Mouse (Mus musculus) kidney, adult 11 months (tissue): ENCODE results near the gene Gm10260.

Source experiments
- DNase-seq: peaks from one replicate; pipeline ENCODE4 v3.0.0; 2022

The Gm10260 gene

GRCm38 (mm10) chr13:97768046-97768682 is 7.7 kb upstream of the Gm10260 start:
- DNase-seq, result no peak

GRCm38 (mm10) chr13:97766600-97766999 is 6.2 kb upstream of the Gm10260 start:
- DNase-seq, result no peak

GRCm38 (mm10) chr13:97765913-97766312 is 5.5 kb upstream of the Gm10260 start:
- no peak for DNase-seq

GRCm38 (mm10) chr13:97764067-97764466 is 3.6 kb upstream of the Gm10260 start:
- DNase-seq, result no peak

GRCm38 (mm10) chr13:97763436-97763835 is 3.0 kb upstream of the Gm10260 start:
- peak; percentile 30 for DNase-seq

GRCm38 (mm10) chr13:97762121-97762520 is 1.7 kb upstream of the Gm10260 start:
- no peak for DNase-seq

- DNase-seq, result no peak
These were observed 3.4 kb downstream of the Gm10260 start for GRCm38 (mm10) chr13:97757033-97757432.

GRCm38 (mm10) chr13:97756091-97756490 is 4.3 kb downstream of the Gm10260 start:
- no peak for DNase-seq

GRCm38 (mm10) chr13:97750851-97751381 is 9.5 kb downstream of the Gm10260 start:
- DNase-seq, result no peak

- no peak for DNase-seq
These were observed 13.2 kb downstream of the Gm10260 start for GRCm38 (mm10) chr13:97747037-97747860.

GRCm38 (mm10) chr13:97744669-97745068 is 15.8 kb downstream of the Gm10260 start:
- DNase-seq, result no peak

GRCm38 (mm10) chr13:97744036-97744435 is 16.4 kb downstream of the Gm10260 start:
- no peak for DNase-seq

- DNase-seq, result no peak
These were observed 17.0 kb downstream of the Gm10260 start for GRCm38 (mm10) chr13:97743229-97743988.

GRCm38 (mm10) chr13:97735931-97736330 is 24.5 kb downstream of the Gm10260 start:
- no peak for DNase-seq

- no peak for DNase-seq
These were observed 25.7 kb downstream of the Gm10260 start for GRCm38 (mm10) chr13:97734760-97735159.

GRCm38 (mm10) chr13:97725160-97725825 is 35.1 kb downstream of the Gm10260 start:
- no peak for DNase-seq

GRCm38 (mm10) chr13:97724551-97724950 is 35.9 kb downstream of the Gm10260 start:
- no peak for DNase-seq

GRCm38 (mm10) chr13:97712506-97713275 is 47.7 kb downstream of the Gm10260 start:
- no peak for DNase-seq

- no peak for DNase-seq
These were observed 48.9 kb downstream of the Gm10260 start for GRCm38 (mm10) chr13:97711510-97711909.
